Mouse (Mus musculus) layer of hippocampus, adult 2 months (tissue): Measurements from ENCODE around the gene Pheta2. TPM values are rescaled to one million over a fixed set of nuclear protein-coding genes. Genes with fewer than 3 reads are reported as not detected.
A peak's percentile ranks its signal among the peaks of the same experiment; 100 is the strongest.
"Not testable (repeated sequence)": the region's sequence is repeated elsewhere in the genome, so short reads cannot be mapped to it uniquely, and the experiment has no call there.

ENCODE experiments used
- DNase-seq, 2 experiments: peaks; one replicate each; pipeline ENCODE4 v3.0.0; 2022; ENCODE audit warnings: low spot score in 2 of 2
- H3K27ac ChIP-seq: fragments of 200-600 bp; 2 replicates; pipeline ENCODE4 v1.8.1; 2022
- H3K4me3 ChIP-seq: fragments of 200-600 bp; 2 replicates; pipeline ENCODE4 v1.8.1; 2022; ENCODE audit warnings: mild to moderate bottlenecking
- CTCF ChIP-seq: fragments of 200-600 bp; conservative IDR thresholded peaks from 2 replicates; pipeline ENCODE4 v1.8.1; 2022; ENCODE audit warnings: antibody characterized with exemption, mild to moderate bottlenecking, moderate library complexity
- total RNA-seq, 2 experiments: library from RNA; stranded (reverse); gene quantifications; 2 replicates each; pipeline ENCODE4 v1.2.3; 2021

Pheta2 gene
- total RNA-seq, 2 experiments from 2014 or later = 0.41 to 0.64 TPM

- no peak for TF ChIP-seq CTCF
- peak overlapping the region; percentile 92 for H3K4me3 ChIP-seq
- peak overlapping the region; percentile 97 for H3K27ac ChIP-seq
- DNase-seq = no peak
Observed at GRCm38 (mm10) chr15:82347303-82347676, 8.5 kb downstream of the Pheta2 start.

- no peak overlapping the region for H3K27ac ChIP-seq
- TF ChIP-seq CTCF = no peak
- no peak overlapping the region for H3K4me3 ChIP-seq
- no peak for DNase-seq
Observed at GRCm38 (mm10) chr15:82347852-82348251, 9.1 kb downstream of the Pheta2 start.

DNA sequence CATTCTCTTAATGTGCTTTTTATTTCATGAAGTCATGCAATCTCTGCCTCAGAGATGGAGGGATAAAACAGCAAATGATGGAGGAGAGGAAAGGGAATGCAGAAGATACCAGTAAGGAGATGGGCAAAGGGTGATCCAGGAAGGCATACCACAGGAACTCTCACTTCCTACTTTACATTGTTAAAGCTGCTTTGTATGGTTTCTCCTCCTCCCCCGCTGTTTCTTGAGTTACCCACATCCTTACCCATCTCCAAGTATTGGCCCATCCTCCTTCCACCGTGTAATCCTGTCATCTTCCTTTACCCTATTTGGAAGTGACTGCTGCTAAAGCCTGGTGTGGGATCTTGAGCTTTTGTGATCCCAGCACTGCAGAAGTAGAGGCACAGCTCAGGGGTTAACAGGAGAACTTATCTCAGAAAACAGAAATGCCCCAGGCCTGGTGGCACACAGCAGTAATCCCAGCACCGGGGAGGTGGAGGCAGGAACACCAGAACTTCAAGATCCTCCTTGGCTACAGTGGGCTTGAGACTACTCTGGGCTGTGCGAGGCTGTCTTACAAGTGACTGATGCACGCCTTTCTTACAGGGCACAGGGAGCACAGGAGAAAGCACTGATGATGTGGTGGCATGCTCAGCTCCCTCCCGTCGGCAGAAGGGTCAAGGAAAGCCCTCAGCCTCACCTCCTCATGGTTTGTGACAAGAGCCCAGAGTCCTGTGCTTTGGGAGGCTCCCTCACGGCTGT lies 9.7 kb downstream of the Pheta2 start:
- H3K27ac ChIP-seq = no peak overlapping the region
- DNase-seq = no peak
- H3K4me3 ChIP-seq = no peak overlapping the region
- no peak for TF ChIP-seq CTCF

GRCm38 (mm10) chr15:82348999-82349341 lies 10.2 kb downstream of the Pheta2 start:
- no peak for DNase-seq

GRCm38 (mm10) chr15:82350349-82350748 lies 11.6 kb downstream of the Pheta2 start:
- no peak for TF ChIP-seq CTCF

More at GRCm38 (mm10) chr15:82348999-82349341, 10.2 kb downstream of the Pheta2 start:
- no peak for TF ChIP-seq CTCF
- H3K27ac ChIP-seq = no peak overlapping the region
- no peak overlapping the region for H3K4me3 ChIP-seq

GRCm38 (mm10) chr15:82351480-82351879 lies 12.7 kb downstream of the Pheta2 start:
- Histone ChIP-seq H3K27ac (no peak overlapping the region), H3K4me3 (no peak overlapping the region)
- TF ChIP-seq CTCF = no peak
- DNase-seq = no peak

More at GRCm38 (mm10) chr15:82350349-82350748, 11.6 kb downstream of the Pheta2 start:
- Histone ChIP-seq H3K27ac (no peak overlapping the region), H3K4me3 (no peak overlapping the region)
- DNase-seq = no peak

DNA sequence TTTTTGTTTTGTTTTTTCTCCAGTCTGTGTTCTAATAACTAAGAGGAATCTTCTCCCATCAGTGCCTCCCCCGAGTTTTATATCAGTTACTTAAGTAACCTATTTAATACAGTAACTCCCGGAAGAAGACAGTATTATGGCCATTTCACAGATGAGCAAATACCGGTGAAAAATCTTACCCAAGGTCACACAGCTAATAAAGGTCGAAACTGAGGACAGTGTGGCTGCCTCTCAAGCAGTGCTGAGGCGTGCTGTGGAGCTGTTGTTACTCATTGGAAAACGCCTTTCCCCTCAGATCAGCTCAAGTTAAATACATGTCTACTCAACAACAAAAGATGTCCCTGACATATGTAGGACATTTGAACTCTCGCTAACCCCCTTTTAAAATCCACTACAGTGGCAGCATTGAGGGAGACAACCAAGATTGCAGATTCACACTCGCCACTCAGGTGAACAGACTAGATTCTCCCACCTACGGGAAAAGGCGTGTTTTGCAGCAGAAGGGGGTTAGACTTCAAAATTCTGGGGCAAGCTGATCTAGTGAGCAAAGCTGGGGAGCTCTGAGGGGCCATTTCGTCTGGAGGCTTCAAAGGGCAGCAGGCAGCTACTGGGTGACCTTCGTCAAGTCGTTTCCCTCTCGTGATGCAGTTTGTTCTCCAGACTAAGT lies 14.5 kb downstream of the Pheta2 start:
- Histone ChIP-seq H3K4me3 (peak overlapping the region; percentile 88), H3K27ac (peak overlapping the region; percentile 99)
- DNase-seq = no peak
- no peak for TF ChIP-seq CTCF

DNA sequence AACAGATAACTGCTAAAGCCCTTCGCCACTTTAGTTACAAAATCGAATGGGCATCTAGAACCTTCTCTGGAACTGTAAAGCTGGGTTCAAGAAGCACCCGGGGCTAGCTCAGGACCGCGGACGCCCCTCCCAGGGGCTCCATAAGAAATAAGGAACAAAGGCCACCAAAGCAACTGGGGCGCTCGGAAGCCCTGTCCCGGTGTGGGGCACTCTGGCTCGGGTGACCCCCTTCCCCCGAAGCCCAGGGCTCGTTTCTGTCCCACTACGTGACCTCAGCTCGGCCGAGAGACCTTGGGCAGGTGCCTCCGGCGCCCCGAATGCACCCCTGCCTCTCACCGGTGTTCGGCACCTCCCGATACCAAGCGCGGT lies 15.0 kb downstream of the Pheta2 start:
- no peak for DNase-seq
- no peak for TF ChIP-seq CTCF
- Histone ChIP-seq H3K4me3 (peak overlapping the region; percentile 88), H3K27ac (peak overlapping the region; percentile 99)

- DNase-seq = peak; percentile 97 to 98
- Histone ChIP-seq H3K27ac (peak within 1 kb of the TSS; percentile 99), H3K4me3 (peak within 1 kb of the TSS; percentile 88)
- TF ChIP-seq CTCF = peak; percentile 97
Observed at GRCm38 (mm10) chr15:82354126-82354945, 15.6 kb downstream of the Pheta2 start, which contains the start of gene Ndufa6. TSS of gene Ndufa6 (minus strand) at chr15:82354322.

- peak overlapping the region; percentile 70; the same call in 1 of the 2 replicates for H3K27ac ChIP-seq
- no peak overlapping the region for H3K4me3 ChIP-seq
- TF ChIP-seq CTCF = peak; percentile 8; the same call in 1 of the 2 replicates
- DNase-seq = no peak
Observed at GRCm38 (mm10) chr15:82358431-82359260, 19.9 kb downstream of the Pheta2 start.

DNA sequence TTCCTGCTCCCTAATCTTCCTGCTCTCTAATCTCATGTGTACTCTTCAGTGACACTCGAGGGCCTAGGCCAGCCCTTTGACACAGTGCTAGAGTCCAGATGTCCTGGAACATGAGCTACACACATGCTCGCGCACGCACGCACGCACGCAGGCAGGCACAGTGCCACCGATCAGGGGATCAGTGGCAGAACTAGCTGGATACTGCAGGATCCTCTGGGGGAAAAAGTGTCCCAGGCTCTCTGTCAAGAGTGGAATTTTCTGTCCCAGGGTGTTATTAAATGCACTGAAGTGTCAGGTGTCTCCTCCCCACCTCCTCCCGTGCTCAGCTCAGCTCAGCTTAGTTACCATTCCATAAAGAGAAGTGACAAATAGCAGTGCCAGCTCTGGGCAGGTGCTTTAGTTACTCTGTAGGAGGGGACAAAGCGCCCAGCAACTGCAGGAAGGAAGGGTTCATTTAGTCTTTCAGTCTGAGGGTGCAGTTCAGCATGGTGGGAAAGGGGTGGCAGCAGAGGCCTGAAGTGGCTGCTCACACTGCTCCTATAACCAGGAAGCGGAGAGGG lies 22.8 kb downstream of the Pheta2 start:
- DNase-seq = no peak
- Histone ChIP-seq H3K27ac (no peak overlapping the region), H3K4me3 (no peak overlapping the region)
- peak; percentile 66 for TF ChIP-seq CTCF

- no peak overlapping the region for H3K4me3 ChIP-seq
- DNase-seq = no peak
- H3K27ac ChIP-seq = no peak overlapping the region
- TF ChIP-seq CTCF = no peak
Observed at GRCm38 (mm10) chr15:82362234-82362633, 23.5 kb downstream of the Pheta2 start.

DNA sequence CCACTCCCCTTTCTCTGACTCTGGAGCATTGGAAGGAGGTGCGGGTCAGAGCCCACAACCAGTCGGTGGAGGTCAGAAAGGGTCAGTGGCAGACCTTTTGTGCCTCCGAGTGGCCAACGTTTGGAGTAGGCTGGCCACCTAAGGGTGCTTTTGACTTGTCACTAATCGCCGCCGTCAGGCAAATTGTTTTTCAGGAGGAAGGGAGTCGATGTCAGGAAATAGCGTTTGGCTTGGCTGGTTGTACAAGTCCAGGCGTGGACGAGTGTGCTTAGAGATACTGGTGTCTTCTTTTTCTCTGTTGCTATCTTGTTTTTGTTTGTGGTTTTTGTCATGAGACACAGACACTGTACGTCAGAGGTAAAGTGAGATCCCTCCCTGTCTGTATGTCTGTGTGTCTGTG lies 25.1 kb downstream of the Pheta2 start:
- H3K27ac ChIP-seq, H3K4me3 ChIP-seq, DNase-seq: not testable (repeated sequence)

DNA sequence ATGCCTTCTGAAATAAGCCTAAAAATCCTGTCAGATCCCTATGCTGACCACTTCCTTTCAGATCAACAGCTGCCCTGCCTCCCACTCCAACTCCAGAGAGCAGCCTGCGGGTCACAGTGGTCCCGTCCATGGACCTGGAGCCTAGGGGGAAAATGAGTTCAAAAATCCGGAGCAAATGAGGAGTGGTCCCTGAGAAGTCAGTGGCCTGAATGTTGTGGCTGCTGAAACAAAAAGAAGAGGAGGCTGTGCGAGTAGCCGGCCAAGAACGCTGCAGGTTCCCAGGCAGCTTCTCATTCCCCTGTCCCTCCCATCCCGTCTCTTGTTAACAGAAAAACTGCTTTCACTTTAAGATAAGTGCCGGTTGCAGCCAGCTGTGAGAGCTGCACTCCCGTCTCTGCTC lies 25.8 kb downstream of the Pheta2 start:
- not testable (repeated sequence) for H3K27ac ChIP-seq, H3K4me3 ChIP-seq, DNase-seq
